Mouse (Mus musculus): ENCODE data around the gene Wwox. TPM values are rescaled to one million over a fixed set of nuclear protein-coding genes. Genes with fewer than 3 reads are reported as not detected.

The Wwox gene
- polyA plus RNA-seq, 1 experiment from 2014 or later: 11.6 TPM

DNA sequence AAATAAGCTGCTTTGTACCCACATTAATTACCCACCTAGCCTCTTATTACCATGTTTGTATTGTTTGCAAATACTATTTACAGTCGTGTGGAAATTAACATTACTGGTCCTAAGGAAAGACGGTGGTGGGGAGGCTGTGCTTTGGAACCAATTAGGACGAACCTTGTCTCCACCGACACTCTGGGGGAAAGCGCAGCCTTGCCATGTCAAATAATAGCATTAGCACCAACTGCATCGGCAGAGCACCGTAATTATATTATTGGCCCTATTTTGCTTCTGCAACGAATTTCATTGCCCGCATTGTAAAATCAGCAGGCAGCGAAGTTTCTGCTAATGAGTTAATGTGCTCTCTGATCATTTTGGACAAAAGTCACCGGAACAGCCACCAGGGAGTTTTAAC is 75.2 kb downstream of the Wwox start:
- no peak for DNase-seq (ENCODE audit: low spot score)
- no peaks in the 10 kb centered on the region for H3K27me3 ChIP-seq (replicated peaks; ENCODE audit: insufficient read depth, low read length)
- H3K9ac ChIP-seq (replicated peaks; ENCODE audit: low read depth): no peak overlapping the region
- H3K9me3 ChIP-seq (ENCODE audit: low read length): no peaks in the 10 kb centered on the region
- no peak for ATAC-seq
- H3K4me3 ChIP-seq (ENCODE audit: low read depth, low read length): no peak overlapping the region
- 85% methylated on average over 11 of the region's 11 CpGs for WGBS
- no peak for TF ChIP-seq EP300 (IDR thresholded peaks at IDR 0.05)
- TF ChIP-seq CTCF (IDR thresholded peaks at IDR 0.05): no peak
- no peaks in the 10 kb centered on the region for H3K4me1 ChIP-seq (ENCODE audit: insufficient read depth, low read depth, low read length)
- H3K36me3 ChIP-seq (ENCODE audit: insufficient read depth, low read length): no peaks in the 10 kb centered on the region
- no peak overlapping the region for H3K4me2 ChIP-seq (replicated peaks; ENCODE audit: low read depth, low read length)
- no peak overlapping the region for H3K27ac ChIP-seq (ENCODE audit: low read length)

DNA sequence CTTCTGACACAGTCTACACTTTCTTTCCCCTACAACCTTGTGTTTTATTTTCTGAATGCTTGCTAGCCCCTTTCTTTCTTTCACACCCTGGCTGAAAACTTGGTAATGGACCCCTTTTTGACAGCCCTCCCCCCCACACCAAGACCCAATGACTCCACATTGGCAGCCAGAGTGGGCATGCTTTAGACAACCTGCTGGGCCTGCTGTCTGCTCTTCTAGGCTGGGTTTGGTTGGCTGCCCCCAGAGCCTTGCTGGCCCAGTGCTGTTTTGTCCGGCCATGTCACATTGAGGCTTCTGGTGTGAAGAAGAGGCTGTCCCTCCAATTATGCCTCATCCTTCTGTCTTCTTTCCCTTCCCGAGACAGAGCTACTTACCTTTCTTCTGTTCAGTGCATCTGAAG is 83.6 kb downstream of the Wwox start:
- H3K4me3 ChIP-seq (ENCODE audit: low read depth, low read length): no peak overlapping the region
- no peak for ATAC-seq
- H3K27me3 ChIP-seq (replicated peaks; ENCODE audit: insufficient read depth, low read length): no peaks in the 10 kb centered on the region
- no peak for DNase-seq (ENCODE audit: low spot score)
- H3K4me1 ChIP-seq (ENCODE audit: insufficient read depth, low read depth, low read length): no peaks in the 10 kb centered on the region
- H3K9me3 ChIP-seq (ENCODE audit: low read length): no peaks in the 10 kb centered on the region
- no peak overlapping the region for H3K9ac ChIP-seq (replicated peaks; ENCODE audit: low read depth)
- no peak for TF ChIP-seq CTCF (IDR thresholded peaks at IDR 0.05)
- no peak for TF ChIP-seq EP300 (IDR thresholded peaks at IDR 0.05)
- H3K36me3 ChIP-seq (ENCODE audit: insufficient read depth, low read length): no peaks in the 10 kb centered on the region
- H3K27ac ChIP-seq (ENCODE audit: low read length): no peak overlapping the region
- WGBS: 86% methylated on average over 2 of the region's 2 CpGs
- H3K4me2 ChIP-seq (replicated peaks; ENCODE audit: low read depth, low read length): no peak overlapping the region

DNA sequence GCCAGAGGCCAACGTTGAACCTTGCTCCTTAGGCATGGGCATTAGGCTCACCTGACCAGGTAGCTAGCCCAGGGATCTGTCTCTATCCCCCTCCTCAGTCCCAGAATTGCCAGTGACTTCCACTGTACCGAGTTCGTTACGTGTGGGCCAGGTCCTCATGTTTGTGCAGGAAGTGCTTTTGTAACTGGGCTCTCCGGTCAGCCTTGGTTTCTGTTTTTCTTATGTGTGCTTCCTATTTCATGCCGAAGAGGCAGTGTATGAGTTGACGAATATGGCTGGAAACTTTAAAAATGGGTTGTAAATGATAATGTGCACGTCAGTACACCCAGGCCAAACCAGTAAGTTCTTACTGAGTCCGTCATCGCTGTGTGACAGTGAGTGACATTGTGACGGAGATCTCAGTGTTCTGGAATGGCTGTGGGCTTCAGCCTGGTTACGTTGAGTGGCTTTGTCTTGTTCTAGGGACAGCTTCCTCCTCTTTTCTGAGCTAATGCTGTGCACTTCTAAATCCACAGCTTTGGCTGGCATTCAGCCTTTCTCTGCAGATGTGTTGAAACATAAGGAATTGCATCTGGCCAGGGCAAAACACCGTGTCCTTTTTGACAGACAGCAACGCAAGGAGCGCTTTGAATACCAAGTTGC is 87.3 kb downstream of the Wwox start:
- Histone ChIP-seq H3K27ac (ENCODE audit: low read length) (peak overlapping the region; percentile 66), H3K9ac (replicated peaks; ENCODE audit: low read depth) (no peak overlapping the region), H3K36me3 (ENCODE audit: insufficient read depth, low read length) (no peaks in the 10 kb centered on the region), H3K4me1 (ENCODE audit: insufficient read depth, low read depth, low read length) (no peaks in the 10 kb centered on the region), H3K9me3 (ENCODE audit: low read length) (no peaks in the 10 kb centered on the region), H3K4me2 (replicated peaks; ENCODE audit: low read depth, low read length) (0 out of 2 replicates have a peak overlapping the region, but pooled peaks have one; percentile 17), H3K27me3 (replicated peaks; ENCODE audit: insufficient read depth, low read length) (no peaks in the 10 kb centered on the region), H3K4me3 (ENCODE audit: low read depth, low read length) (no peak overlapping the region)
- ATAC-seq (peak; percentile 32), DNase-seq (ENCODE audit: low spot score) (peak; percentile 63)
- TF ChIP-seq CTCF (IDR thresholded peaks at IDR 0.05) (no peak), EP300 (IDR thresholded peaks at IDR 0.05) (peak; percentile 35; the same call in 1 of the 2 replicates)
- 60% methylated on average over 15 of the region's 15 CpGs for whole genome bisulfite sequencing

DNA sequence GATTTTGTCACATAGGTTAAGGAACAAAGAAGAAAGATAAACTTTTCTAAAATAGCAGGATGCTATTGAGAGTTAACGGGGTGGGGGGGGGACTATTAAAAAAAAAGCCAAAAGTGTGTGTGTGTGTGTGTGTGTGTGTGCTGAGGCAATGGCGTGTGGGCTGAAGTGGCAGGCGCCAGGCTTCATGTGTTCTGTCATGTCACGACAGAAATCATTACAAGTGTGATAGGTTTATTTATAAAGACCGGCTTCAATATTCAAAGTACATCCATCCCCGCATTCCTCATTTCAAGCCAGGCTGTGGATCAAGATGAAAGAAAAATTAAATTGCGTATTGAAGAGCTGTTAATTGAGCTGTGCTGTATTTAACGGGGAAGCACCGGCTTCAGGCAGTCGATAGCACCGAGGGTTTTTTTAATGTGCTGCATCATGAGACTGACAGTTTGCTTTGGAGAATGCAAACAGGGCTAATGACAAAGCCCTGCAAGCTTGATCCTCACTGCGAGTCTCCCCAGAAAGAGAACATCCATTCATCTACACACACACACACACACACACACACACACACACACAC is 88.3 kb downstream of the Wwox start:
- Histone ChIP-seq H3K36me3 (ENCODE audit: insufficient read depth, low read length) (no peaks in the 10 kb centered on the region), H3K4me2 (replicated peaks; ENCODE audit: low read depth, low read length) (no peak overlapping the region), H3K27me3 (replicated peaks; ENCODE audit: insufficient read depth, low read length) (no peaks in the 10 kb centered on the region), H3K9me3 (ENCODE audit: low read length) (no peaks in the 10 kb centered on the region), H3K4me1 (ENCODE audit: insufficient read depth, low read depth, low read length) (no peaks in the 10 kb centered on the region), H3K9ac (replicated peaks; ENCODE audit: low read depth) (no peak overlapping the region), H3K27ac (ENCODE audit: low read length) (0 out of 2 replicates have a peak overlapping the region, but pooled peaks have one; percentile 6), H3K4me3 (ENCODE audit: low read depth, low read length) (no peak overlapping the region)
- DNase-seq (ENCODE audit: low spot score): peak; percentile 82
- WGBS: 39% methylated on average over 12 of the region's 12 CpGs
- ATAC-seq: peak; percentile 64
- no peak; the same call in none of the 2 replicates for TF ChIP-seq EP300 (IDR thresholded peaks at IDR 0.05)
- no peak for TF ChIP-seq CTCF (IDR thresholded peaks at IDR 0.05)

DNA sequence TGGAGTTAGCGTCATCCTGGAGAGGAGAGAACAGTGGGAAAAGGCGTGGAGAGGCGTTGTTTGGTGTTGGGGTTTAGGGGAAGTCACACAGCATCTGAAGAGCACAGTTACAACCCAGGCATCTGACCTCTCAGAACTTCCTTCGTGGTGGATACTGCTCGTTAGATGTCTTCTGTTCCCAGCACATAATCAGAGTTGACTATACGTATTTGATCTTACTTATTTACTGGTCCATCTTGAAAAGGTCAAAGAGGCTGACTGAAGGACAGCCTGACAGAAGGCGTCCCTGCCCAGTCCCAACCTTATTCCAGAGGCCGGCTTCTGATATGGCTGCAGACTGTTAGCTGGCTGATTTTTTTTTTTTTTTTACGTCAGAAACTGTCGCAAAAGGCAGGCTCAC is 90.1 kb downstream of the Wwox start:
- Histone ChIP-seq H3K4me1 (ENCODE audit: insufficient read depth, low read depth, low read length) (no peaks in the 10 kb centered on the region), H3K27ac (ENCODE audit: low read length) (no peak overlapping the region), H3K9me3 (ENCODE audit: low read length) (no peaks in the 10 kb centered on the region), H3K9ac (replicated peaks; ENCODE audit: low read depth) (no peak overlapping the region), H3K4me3 (ENCODE audit: low read depth, low read length) (no peak overlapping the region), H3K36me3 (ENCODE audit: insufficient read depth, low read length) (no peaks in the 10 kb centered on the region), H3K4me2 (replicated peaks; ENCODE audit: low read depth, low read length) (no peak overlapping the region), H3K27me3 (replicated peaks; ENCODE audit: insufficient read depth, low read length) (no peaks in the 10 kb centered on the region)
- DNase-seq (ENCODE audit: low spot score) (peak; percentile 65), ATAC-seq (peak; percentile 75)
- WGBS: 50% methylated on average over 10 of the region's 10 CpGs
- TF ChIP-seq EP300 (IDR thresholded peaks at IDR 0.05): no peak
- no peak for TF ChIP-seq CTCF (IDR thresholded peaks at IDR 0.05)

DNA sequence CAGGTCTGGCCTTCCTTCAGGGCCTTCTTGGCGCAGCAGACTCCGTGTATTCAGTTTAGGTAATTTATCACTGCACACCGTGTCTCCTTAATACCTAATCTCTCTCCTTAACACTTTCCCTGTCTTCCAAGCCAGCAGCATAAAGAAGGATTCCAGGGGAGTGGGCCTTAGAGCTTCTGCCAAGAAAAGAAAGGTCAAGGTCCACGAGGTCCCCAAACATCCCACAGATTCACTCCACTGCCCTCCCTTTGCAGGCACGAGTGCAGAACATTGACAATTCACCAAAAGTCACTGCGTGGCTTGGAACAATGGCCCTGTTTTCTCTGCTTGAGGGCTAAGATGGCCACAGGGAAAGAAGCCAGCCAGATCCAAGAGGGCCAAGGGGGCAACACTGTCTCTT is 96.7 kb downstream of the Wwox start:
- Histone ChIP-seq H3K9ac (replicated peaks; ENCODE audit: low read depth) (no peak overlapping the region), H3K4me2 (replicated peaks; ENCODE audit: low read depth, low read length) (no peak overlapping the region), H3K27ac (ENCODE audit: low read length) (no peak overlapping the region), H3K27me3 (replicated peaks; ENCODE audit: insufficient read depth, low read length) (no peaks in the 10 kb centered on the region), H3K4me3 (ENCODE audit: low read depth, low read length) (no peak overlapping the region), H3K9me3 (ENCODE audit: low read length) (no peaks in the 10 kb centered on the region), H3K36me3 (ENCODE audit: insufficient read depth, low read length) (no peaks in the 10 kb centered on the region), H3K4me1 (ENCODE audit: insufficient read depth, low read depth, low read length) (no peaks in the 10 kb centered on the region)
- WGBS: 58% methylated on average over 6 of the region's 6 CpGs
- no peak for ATAC-seq
- DNase-seq (ENCODE audit: low spot score): no peak
- TF ChIP-seq CTCF (IDR thresholded peaks at IDR 0.05): no peak

Data from lung, postnatal 0 days (tissue).